18 mouse cellular contexts compared by ENCODE assay signal in genomic region chr2:154765554-154766008, GRCm38 (mm10). TPM values are rescaled to one million over a fixed set of nuclear protein-coding genes. Genes with fewer than 3 reads are reported as not detected.
DNase-seq lines count a peak whose midpoint lies in the region; ATAC-seq and TF ChIP-seq lines count a peak whose summit lies in the region.
"Had no signal": no experiment of that assay in that cellular context is flagged by ENCODE, and none has a peak within 500 bp of the region (broad histone marks: within the 10 kb centered on the region; RNA-seq: fewer than 3 reads in every experiment).

No protein-coding gene starts in this region.

- TF ChIP-seq CTCF in intestine, postnatal 0 days (IDR thresholded peaks at IDR 0.05; ENCODE audit: low read depth), result no peak

- WGBS in intestine, embryonic 16.5 days, result 42% methylated on average over 8 of the region's 8 CpGs
- WGBS in intestine, postnatal 0 days, result 54% methylated on average over 8 of the region's 8 CpGs

- no peaks in the 10 kb centered on the region for H3K36me3 ChIP-seq in intestine, embryonic 16.5 days (ENCODE audit: control insufficient read depth, insufficient read depth, low read length)
- H3K36me3 ChIP-seq in intestine, postnatal 0 days (ENCODE audit: control insufficient read depth, insufficient read depth), result no peaks in the 10 kb centered on the region
- H3K36me3 ChIP-seq: embryonic facial prominence, embryonic 13.5 days; limb, embryonic 12.5 days had no signal

- DNase-seq in 416B (ENCODE audit: low read depth), result peak; percentile 39
- DNase-seq in lung, postnatal 4 days, result peak; percentile 45 to 70
- DNase-seq in urinary bladder, adult 2 months (ENCODE audit: low spot score), result no peak
- DNase-seq in urinary bladder, postnatal 4 days (ENCODE audit: low spot score in 2 of 2), result no peak
- no peak for DNase-seq in frontal cortex, postnatal 36 days (ENCODE audit: low spot score in 2 of 2)
- DNase-seq: cerebellum, adult 9-11 months had no signal

- no peaks in the 10 kb centered on the region for H3K9me3 ChIP-seq in intestine, embryonic 16.5 days (ENCODE audit: control insufficient read depth, low read length)
- H3K9me3 ChIP-seq in intestine, postnatal 0 days (ENCODE audit: control insufficient read depth), result no peaks in the 10 kb centered on the region

- H3K9ac ChIP-seq in intestine, embryonic 16.5 days (ENCODE audit: low read depth, low read length), result no peak overlapping the region
- H3K9ac ChIP-seq in intestine, postnatal 0 days (ENCODE audit: low read depth, low read length), result no peak overlapping the region
- H3K9ac ChIP-seq: embryonic facial prominence, embryonic 13.5 days; limb, embryonic 12.5 days had no signal

- no peak overlapping the region for H3K4me3 ChIP-seq in intestine, embryonic 16.5 days (ENCODE audit: low read length)
- H3K4me3 ChIP-seq in intestine, postnatal 0 days (ENCODE audit: low read depth, low read length), result no peak overlapping the region
- H3K4me3 ChIP-seq: embryonic facial prominence, embryonic 13.5 days; limb, embryonic 12.5 days had no signal

- H3K4me2 ChIP-seq in intestine, embryonic 16.5 days (ENCODE audit: low read depth, low read length), result no peak overlapping the region
- no peak overlapping the region for H3K4me2 ChIP-seq in intestine, postnatal 0 days (replicated peaks; ENCODE audit: low read depth)
- H3K4me2 ChIP-seq: embryonic facial prominence, embryonic 13.5 days; limb, embryonic 12.5 days had no signal

- H3K27ac ChIP-seq in intestine, embryonic 16.5 days (ENCODE audit: low read length), result no peak overlapping the region
- no peak overlapping the region for H3K27ac ChIP-seq in intestine, postnatal 0 days (ENCODE audit: low read depth, low read length)
- H3K27ac ChIP-seq: embryonic facial prominence, embryonic 13.5 days; limb, embryonic 12.5 days had no signal

- ATAC-seq in intestine, embryonic 16.5 days, result 0 out of 2 replicates have a peak, but pooled peaks have one; percentile 28
- ATAC-seq in intestine, postnatal 0 days, result no peak
- peak; percentile 83 for ATAC-seq in common myeloid progenitor, adult 5-6 weeks (replicated peaks; ENCODE audit: low read depth, poor library complexity, severe bottlenecking)
- ATAC-seq: forebrain, embryonic 16.5 days; hindbrain, embryonic 16.5 days; midbrain, embryonic 16.5 days had no signal

- H3K27me3 ChIP-seq in intestine, embryonic 16.5 days (replicated peaks; ENCODE audit: control insufficient read depth, insufficient read depth, low read length), result no peaks in the 10 kb centered on the region
- H3K27me3 ChIP-seq in intestine, postnatal 0 days (replicated peaks; ENCODE audit: control insufficient read depth, insufficient read depth, low read length), result no peaks in the 10 kb centered on the region
- H3K27me3 ChIP-seq: embryonic facial prominence, embryonic 13.5 days; limb, embryonic 12.5 days had no signal

- H3K4me1 ChIP-seq in intestine, embryonic 16.5 days (ENCODE audit: control insufficient read depth, insufficient read depth, low read length), result peaks cover 10% of the 10 kb centered on the region
- peaks cover 4% of the 10 kb centered on the region; the same call in 1 of the 2 replicates for H3K4me1 ChIP-seq in intestine, postnatal 0 days (replicated peaks; ENCODE audit: control insufficient read depth, insufficient read depth, low read length)

RNA-seq across cellular contexts. Expression of gene Gm14214, which starts 4.2 kb away (rescaled TPM):
- polyA plus RNA-seq in intestine, embryonic 16.5 days (2015; fragmentation: Nextera tagmentation; extraction: Ambion mirVana), result not detected in 2 replicates
- polyA plus RNA-seq in intestine, postnatal 0 days (2015; fragmentation: Nextera tagmentation; extraction: Ambion mirVana), result not detected in 2 replicates
- not detected in 2 replicates for total RNA-seq in common myeloid progenitor, adult 5-6 weeks (2017)
- not detected in 2 replicates for polyA plus RNA-seq in urinary bladder, adult 2 months (2012; rRNA removed)
- total RNA-seq: adrenal gland, postnatal 36 days; heart, adult 18-20 months; layer of hippocampus, postnatal 14 days had no signal
- polyA plus RNA-seq: embryonic facial prominence, embryonic 13.5 days; forebrain, embryonic 16.5 days; hindbrain, embryonic 16.5 days; limb, embryonic 12.5 days; midbrain, embryonic 16.5 days; testis, adult 2 months had no signal

RNA-seq across cellular contexts. Expression of gene Raly, which starts 25.3 kb away (rescaled TPM):
- 30.6 and 34.0 TPM in 2 replicates for polyA plus RNA-seq in intestine, embryonic 16.5 days (2015; fragmentation: Nextera tagmentation; extraction: Ambion mirVana)
- polyA plus RNA-seq in intestine, postnatal 0 days (2015; fragmentation: Nextera tagmentation; extraction: Ambion mirVana), result 20.1 and 20.5 TPM in 2 replicates
- 196 and 236 TPM in 2 replicates for total RNA-seq in common myeloid progenitor, adult 5-6 weeks (2017)
- polyA plus RNA-seq in urinary bladder, adult 2 months (2012; rRNA removed), result 196 and 218 TPM in 2 replicates

RNA-seq across cellular contexts. Expression of gene a, which starts 25.6 kb away (rescaled TPM):
- not detected in 2 replicates for polyA plus RNA-seq in intestine, embryonic 16.5 days (2015; fragmentation: Nextera tagmentation; extraction: Ambion mirVana)
- 0.18 TPM in 1 of 2 replicates, not detected in the other for polyA plus RNA-seq in intestine, postnatal 0 days (2015; fragmentation: Nextera tagmentation; extraction: Ambion mirVana)
- total RNA-seq in common myeloid progenitor, adult 5-6 weeks (2017), result not detected in 2 replicates
- polyA plus RNA-seq in urinary bladder, adult 2 months (2012; rRNA removed), result not detected in 2 replicates
- total RNA-seq: adrenal gland, postnatal 36 days; heart, adult 18-20 months had no signal

Comparison
In these comparisons a context has a peak if more than half of its experiments do, and no peak if none do; other contexts are left out.
1. DNase-seq: peak in 416B (single experiment) and lung, postnatal 4 days (2 of 2); none in urinary bladder, adult 2 months (single experiment), urinary bladder, postnatal 4 days (0 of 2) and frontal cortex, postnatal 36 days (0 of 2).